Mouse (Mus musculus): ENCODE measurements at regions not wholly inside any gene's neighbourhood (a gene's known extent, or its start where the extent isn't known, plus 50 kb on each side); places are given as distances from the start of the nearest gene placed in this dataset.
"Not testable (repeated sequence)": the region's sequence is repeated elsewhere in the genome, so short reads cannot be mapped to it uniquely, and the experiment has no call there.

DNA sequence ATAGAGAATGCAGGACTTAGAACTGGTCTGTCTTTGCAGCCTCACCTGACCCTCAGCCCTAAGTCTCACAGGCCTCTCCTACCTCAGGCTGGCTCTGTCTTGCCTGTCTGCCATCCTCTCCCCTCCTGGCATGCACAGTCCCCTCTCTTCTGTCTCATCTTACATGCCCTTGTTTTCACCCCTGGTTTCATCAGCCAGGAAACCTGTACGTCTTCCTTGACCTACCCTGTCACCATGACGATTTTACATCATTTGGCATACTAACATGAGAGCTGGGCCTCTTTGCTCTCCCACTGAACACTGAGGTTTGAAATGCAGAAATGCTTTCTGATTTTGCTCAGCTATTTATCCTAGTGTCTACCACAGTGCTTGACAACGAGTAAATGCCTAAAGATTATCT lies 108.0 kb upstream of the Xcl1 start:
- Histone ChIP-seq H3K4me1 (ENCODE audit: control insufficient read depth, insufficient read depth, insufficient read length, low read length) (no peaks in the 10 kb centered on the region), H3K27ac (replicated peaks; ENCODE audit: low read depth, low read length) (no peak overlapping the region), H3K4me3 (ENCODE audit: insufficient read depth, low read depth, low read length) (no peak overlapping the region)

DNA sequence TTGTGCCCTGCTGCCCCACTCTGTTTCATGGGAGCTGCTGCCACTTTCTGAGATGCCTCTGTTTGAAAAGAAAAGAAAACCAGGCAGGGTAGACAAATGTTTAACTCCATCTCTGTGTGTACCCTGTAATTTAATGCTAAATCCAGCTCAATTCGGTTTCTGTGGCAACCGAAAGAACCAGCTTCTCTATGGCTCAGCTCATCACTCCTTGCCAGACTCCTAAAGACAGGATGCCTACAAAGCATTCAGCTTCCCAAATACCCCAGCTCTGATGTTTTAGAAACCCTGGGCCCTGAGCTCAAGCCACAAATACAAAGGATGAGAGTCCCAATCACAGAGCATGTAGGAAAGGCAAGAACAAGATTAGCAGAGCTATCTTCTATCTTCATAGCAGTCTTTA lies 106.8 kb upstream of the Xcl1 start:
- Histone ChIP-seq H3K27ac (replicated peaks; ENCODE audit: low read depth, low read length) (no peak overlapping the region), H3K4me1 (ENCODE audit: control insufficient read depth, insufficient read depth, insufficient read length, low read length) (no peaks in the 10 kb centered on the region)

DNA sequence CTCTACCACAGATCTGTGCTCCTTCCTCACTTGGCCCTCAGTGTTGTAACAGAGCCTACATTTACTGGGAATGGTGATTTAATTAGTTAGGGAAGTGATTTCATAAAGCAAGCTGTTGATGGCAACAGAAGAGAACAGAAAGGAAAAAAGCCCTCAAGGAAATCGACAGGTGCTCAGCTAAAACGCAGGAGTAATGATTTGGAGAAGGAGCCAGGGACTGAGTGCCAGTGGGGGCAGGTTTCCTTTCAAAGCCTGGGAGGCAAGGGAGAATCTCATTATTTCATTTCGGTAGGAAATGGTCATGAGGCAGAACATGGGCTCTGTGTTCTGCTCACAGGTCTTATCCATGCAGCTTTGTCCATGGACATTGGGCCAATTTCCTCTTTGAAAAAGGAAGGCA lies 101.3 kb upstream of the Xcl1 start:
- H3K4me3 ChIP-seq (ENCODE audit: insufficient read depth, low read depth, low read length): no peak overlapping the region
- H3K4me1 ChIP-seq (ENCODE audit: control insufficient read depth, insufficient read depth, insufficient read length, low read length): no peaks in the 10 kb centered on the region
- H3K27ac ChIP-seq (replicated peaks; ENCODE audit: low read depth, low read length): no peak overlapping the region

More for the DNA sequence above, 106.8 kb upstream of the Xcl1 start:
- no peak overlapping the region for H3K4me3 ChIP-seq (ENCODE audit: insufficient read depth, low read depth, low read length)

DNA sequence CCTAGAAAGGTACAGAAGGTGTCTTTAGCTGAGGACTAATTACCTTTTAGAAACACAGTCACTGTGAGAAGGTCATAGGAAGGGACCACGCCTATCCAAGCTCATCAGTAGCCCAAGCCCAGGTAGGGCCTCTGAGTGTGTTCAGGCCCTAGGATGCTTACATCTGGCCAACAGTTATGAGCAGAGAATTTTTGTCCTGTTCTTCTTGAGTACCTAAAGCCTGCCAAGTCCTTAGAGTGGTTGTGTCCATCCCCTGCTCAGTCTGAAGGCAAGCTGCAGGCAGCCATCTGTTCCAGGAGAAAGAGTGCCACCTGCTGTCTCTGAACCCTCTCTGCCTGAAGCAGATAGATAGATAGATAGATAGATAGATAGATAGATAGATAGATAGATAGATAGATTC lies 100.3 kb upstream of the Xcl1 start:
- Histone ChIP-seq H3K4me3 (ENCODE audit: insufficient read depth, low read depth, low read length) (no peak overlapping the region), H3K27ac (replicated peaks; ENCODE audit: low read depth, low read length) (no peak overlapping the region), H3K4me1 (ENCODE audit: control insufficient read depth, insufficient read depth, insufficient read length, low read length) (no peaks in the 10 kb centered on the region)

DNA sequence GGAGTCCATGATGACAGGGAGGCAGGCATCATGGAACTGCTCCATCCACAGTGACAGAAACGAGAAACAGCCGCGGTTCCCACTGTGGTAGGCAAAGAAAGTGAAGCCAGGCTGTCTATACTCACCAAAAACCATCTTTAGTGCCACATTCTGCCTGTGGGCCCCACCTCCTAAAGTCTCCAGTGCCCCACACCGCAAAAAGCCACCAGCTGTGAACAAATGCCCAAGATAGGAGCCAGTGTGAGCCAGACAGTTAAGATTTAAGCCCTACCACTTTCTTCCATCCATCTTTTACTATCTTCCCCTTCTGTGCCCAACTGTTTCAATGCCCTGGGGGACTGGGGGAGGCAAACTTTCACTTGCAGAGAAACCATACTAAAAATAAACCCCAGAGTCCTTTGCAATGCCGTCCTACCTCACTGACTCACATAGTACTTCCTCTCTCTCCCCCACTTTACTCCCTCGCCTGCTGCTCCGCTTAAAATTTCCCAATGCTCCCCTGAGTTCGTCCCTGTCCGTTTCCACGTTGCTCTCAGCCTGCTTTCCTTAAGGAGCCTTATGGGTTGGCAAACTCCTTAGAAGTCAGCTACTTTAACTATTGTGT lies 85.7 kb upstream of the Xcl1 start:
- no peak overlapping the region for H3K4me3 ChIP-seq (ENCODE audit: insufficient read depth, low read depth, low read length)
- no peak overlapping the region for H3K27ac ChIP-seq (replicated peaks; ENCODE audit: low read depth, low read length)
- H3K4me1 ChIP-seq (ENCODE audit: control insufficient read depth, insufficient read depth, insufficient read length, low read length): peaks cover 3% of the 10 kb centered on the region

DNA sequence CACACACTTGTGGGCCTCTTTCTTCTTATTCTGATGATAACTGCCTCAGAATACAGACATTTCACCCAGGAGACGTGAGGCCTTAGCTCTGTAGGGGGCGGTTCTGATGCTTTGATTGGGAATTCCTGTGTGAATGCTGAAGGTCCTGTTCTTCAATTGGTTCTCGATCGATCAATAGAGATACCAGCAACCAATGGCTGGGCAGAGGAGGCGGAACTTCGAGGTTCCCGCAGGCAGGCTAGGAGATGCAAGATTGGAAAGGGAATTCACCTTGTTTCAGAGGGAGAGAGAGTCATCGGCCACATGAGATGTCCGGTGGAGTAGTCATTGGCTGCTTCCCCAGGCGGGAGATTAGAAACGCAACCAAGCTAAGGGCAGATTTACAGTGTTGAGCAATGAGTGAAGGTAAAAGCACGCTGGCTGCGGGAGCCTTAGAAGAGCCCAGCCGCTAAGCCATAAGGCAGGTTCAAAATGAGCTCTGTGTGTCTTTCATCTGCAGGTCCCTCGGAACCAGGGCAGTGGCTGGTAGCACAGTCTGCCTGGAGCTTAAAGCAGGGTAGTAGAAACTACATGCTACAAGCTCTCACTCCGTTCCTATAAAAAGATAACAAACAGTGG lies 83.5 kb upstream of the Xcl1 start:
- Histone ChIP-seq H3K4me3 (ENCODE audit: insufficient read depth, low read depth, low read length) (no peak overlapping the region), H3K27ac (replicated peaks; ENCODE audit: low read depth, low read length) (no peak overlapping the region), H3K4me1 (ENCODE audit: control insufficient read depth, insufficient read depth, insufficient read length, low read length) (peaks cover 3% of the 10 kb centered on the region)

DNA sequence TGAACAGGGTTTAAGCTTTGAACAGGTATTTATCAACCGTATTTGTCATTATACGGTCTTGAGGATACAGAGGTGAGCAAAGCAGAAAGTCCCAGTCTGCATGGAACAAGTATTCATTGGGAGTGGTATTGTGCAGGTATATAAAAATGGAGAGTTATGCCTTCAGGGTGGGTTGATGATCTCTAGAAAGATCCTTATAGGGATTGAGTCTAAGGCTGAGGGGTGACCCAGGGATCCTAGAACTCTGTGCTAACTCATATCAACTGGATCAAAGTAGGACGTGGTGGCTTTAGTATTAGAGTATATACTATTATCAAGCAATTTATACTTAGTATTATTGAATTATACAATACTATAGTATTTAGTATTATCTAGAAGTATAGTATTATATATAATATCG lies 82.9 kb upstream of the Xcl1 start:
- no peak overlapping the region for H3K27ac ChIP-seq (replicated peaks; ENCODE audit: low read depth, low read length)
- H3K4me1 ChIP-seq (ENCODE audit: control insufficient read depth, insufficient read depth, insufficient read length, low read length): peaks cover 3% of the 10 kb centered on the region
- no peak overlapping the region for H3K4me3 ChIP-seq (ENCODE audit: insufficient read depth, low read depth, low read length)

DNA sequence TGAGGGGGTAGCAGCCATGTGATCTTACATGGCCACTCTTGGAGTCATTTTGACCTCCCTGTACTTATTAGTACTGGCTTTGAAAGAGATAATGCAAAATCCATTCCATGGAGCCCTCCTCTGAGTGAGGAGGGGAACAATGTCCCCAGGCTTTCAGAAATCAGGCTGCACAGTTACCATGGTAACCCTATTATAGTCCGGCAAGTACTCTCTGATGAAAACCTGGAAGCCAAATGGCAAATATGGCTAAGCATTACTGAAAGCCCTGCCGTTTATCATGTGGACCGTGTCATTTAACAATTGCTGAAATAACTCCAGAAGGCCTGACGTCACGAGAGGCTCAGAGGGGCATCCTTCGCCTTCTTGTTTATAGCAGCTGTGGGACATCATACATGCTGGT lies 82.5 kb upstream of the Xcl1 start:
- H3K4me1 ChIP-seq (ENCODE audit: control insufficient read depth, insufficient read depth, insufficient read length, low read length): peaks cover 3% of the 10 kb centered on the region
- no peak overlapping the region for H3K4me3 ChIP-seq (ENCODE audit: insufficient read depth, low read depth, low read length)
- no peak overlapping the region for H3K27ac ChIP-seq (replicated peaks; ENCODE audit: low read depth, low read length)

DNA sequence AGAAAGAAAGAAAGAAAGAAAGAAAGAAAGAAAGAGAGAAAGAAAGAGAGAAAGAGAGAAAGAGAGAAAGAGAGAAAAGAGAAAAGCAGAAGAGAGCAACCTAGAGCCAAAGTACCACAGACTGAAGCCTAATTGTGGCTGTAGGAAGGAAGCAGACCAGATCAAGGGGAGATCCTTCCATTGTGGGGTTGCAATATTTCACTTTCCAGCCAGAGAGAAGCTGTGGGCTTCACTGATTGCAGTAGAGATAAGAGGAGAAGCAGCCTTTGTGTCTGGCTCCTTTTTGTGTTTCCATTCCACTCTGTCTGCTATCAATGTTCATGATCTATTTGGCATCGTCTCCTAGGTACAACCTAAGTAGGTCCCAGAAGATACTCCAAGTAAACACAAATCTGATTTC lies 79.0 kb upstream of the Xcl1 start:
- no peaks in the 10 kb centered on the region for H3K4me1 ChIP-seq (ENCODE audit: control insufficient read depth, insufficient read depth, insufficient read length, low read length)
- H3K4me3 ChIP-seq (ENCODE audit: insufficient read depth, low read depth, low read length): no peak overlapping the region
- no peak overlapping the region for H3K27ac ChIP-seq (replicated peaks; ENCODE audit: low read depth, low read length)

DNA sequence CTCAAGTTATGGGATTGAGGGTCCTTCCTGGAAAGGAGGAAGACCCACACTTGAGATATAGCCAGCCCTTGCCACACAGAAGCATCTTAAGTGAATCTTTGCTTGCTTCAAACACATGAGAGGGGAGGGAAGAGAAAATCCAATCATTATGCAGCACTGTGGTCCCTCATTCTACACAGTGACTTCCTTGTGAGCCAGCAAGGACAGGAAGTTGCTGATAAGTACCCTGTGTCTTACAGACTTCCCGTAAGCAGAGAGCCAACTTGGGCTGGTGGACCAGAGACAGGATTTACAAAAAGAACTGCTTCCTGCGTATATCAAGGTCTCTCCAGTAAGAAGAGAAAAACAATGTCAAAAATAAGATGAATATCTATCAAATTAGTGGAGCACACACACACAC lies 78.1 kb upstream of the Xcl1 start:
- Histone ChIP-seq H3K4me3 (ENCODE audit: insufficient read depth, low read depth, low read length) (no peak overlapping the region), H3K27ac (replicated peaks; ENCODE audit: low read depth, low read length) (no peak overlapping the region), H3K4me1 (ENCODE audit: control insufficient read depth, insufficient read depth, insufficient read length, low read length) (no peaks in the 10 kb centered on the region)

DNA sequence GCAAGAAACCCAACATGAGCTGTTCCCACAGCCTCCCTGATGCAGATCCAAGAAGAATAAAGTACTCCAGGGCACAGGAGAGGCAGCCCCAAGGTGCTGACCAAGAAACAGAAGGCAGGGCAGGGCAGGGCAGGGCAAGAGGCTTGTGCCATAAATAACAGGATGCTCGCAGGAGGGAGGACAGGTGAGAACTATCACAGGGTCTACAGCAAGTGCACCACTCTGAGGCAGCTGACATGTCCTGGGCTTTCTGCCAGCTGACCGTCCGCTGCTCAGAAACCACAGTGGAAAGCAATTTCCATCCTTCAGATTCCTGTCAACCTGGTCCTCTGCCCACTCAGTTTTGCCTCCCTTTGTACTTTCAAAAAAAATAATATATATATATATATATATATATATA lies 77.0 kb upstream of the Xcl1 start:
- Histone ChIP-seq H3K4me3 (ENCODE audit: insufficient read depth, low read depth, low read length) (no peak overlapping the region), H3K4me1 (ENCODE audit: control insufficient read depth, insufficient read depth, insufficient read length, low read length) (no peaks in the 10 kb centered on the region), H3K27ac (replicated peaks; ENCODE audit: low read depth, low read length) (no peak overlapping the region)

DNA sequence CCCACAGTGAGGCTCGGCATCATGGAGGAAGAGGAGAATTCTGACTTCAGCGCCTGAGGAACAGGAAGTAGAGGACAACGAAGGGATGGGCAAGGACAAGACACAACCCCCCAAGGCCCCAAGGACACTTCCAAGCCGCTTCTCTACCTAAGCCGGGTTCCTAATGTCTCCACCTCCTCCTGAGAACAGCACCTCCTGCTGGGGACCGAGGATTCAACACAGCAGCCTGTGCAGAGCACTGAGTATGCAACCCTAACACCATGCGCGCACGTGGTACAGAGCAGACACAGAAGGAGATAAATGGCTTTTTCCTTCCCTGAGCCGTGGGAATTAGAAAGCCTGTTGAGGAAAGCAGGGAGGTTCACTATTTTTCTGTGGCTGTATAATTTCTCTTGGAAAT lies 64.2 kb upstream of the Xcl1 start:
- no peak overlapping the region for H3K27ac ChIP-seq (replicated peaks; ENCODE audit: low read depth, low read length)
- no peaks in the 10 kb centered on the region for H3K4me1 ChIP-seq (ENCODE audit: control insufficient read depth, insufficient read depth, insufficient read length, low read length)
- no peak overlapping the region for H3K4me3 ChIP-seq (ENCODE audit: insufficient read depth, low read depth, low read length)

DNA sequence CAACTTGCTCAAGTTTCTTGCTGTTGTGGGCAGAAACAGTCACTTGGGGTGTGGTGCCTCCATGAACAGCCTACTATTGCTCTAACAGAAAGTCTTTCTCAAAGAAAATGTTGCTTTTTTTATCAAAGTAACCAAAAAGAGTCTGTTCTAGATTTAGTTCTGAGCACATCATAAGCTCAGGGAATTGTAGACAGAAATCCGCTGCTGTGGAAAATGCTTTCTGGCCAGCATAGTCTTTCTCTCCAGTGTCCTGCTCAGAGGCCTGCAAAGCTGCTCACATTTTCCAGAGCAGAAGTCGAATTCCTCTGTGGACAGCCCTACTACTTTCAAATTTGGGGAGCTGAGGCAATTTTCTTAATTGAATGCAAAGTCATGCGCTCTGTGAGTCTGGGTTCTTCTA lies 63.3 kb upstream of the Xcl1 start:
- Histone ChIP-seq H3K4me3 (ENCODE audit: insufficient read depth, low read depth, low read length) (no peak overlapping the region), H3K27ac (replicated peaks; ENCODE audit: low read depth, low read length) (no peak overlapping the region), H3K4me1 (ENCODE audit: control insufficient read depth, insufficient read depth, insufficient read length, low read length) (no peaks in the 10 kb centered on the region)

DNA sequence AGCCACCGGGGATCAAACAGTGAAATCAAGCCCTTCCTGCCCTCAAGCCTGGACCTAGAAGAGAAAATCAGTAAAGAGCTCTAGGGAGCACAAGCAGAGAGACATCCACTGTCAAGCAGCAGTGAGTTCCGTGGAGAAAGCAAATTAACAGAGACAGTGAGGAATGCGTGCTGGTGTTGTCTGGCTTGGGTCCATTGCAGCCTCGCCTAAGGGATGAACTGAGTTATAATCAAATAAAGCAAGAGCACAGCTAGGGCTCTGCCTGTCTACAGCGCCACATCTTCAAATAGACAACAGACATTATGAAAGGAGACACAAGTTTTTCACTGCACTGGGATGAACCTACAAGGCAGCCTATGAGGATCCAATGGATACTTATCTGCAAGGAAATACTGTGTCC lies 62.3 kb upstream of the Xcl1 start:
- Histone ChIP-seq H3K4me3 (ENCODE audit: insufficient read depth, low read depth, low read length) (no peak overlapping the region), H3K4me1 (ENCODE audit: control insufficient read depth, insufficient read depth, insufficient read length, low read length) (no peaks in the 10 kb centered on the region), H3K27ac (replicated peaks; ENCODE audit: low read depth, low read length) (no peak overlapping the region)

DNA sequence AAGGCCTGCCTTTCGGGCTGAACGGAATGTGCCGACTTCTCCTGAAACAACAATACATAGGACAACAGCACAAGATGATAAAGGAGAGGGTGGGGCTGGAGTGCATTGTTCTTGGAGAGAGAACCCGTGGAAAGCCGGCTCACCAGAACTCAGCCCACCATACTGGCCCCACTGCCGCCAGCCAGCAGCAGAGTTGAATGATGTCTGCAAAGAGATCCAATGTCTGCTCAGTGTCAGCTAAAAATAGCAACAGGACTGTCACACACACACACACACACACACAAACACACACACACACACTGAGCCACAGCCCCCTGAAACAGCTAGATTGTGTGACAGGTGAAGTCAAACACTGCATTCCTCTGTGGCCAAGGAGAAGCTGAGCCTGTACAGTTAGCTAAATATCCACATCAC lies 58.9 kb upstream of the Xcl1 start:
- Histone ChIP-seq H3K4me1 (ENCODE audit: control insufficient read depth, insufficient read depth, insufficient read length, low read length) (no peaks in the 10 kb centered on the region), H3K27ac (replicated peaks; ENCODE audit: low read depth, low read length) (no peak overlapping the region), H3K4me3 (ENCODE audit: insufficient read depth, low read depth, low read length) (no peak overlapping the region)

DNA sequence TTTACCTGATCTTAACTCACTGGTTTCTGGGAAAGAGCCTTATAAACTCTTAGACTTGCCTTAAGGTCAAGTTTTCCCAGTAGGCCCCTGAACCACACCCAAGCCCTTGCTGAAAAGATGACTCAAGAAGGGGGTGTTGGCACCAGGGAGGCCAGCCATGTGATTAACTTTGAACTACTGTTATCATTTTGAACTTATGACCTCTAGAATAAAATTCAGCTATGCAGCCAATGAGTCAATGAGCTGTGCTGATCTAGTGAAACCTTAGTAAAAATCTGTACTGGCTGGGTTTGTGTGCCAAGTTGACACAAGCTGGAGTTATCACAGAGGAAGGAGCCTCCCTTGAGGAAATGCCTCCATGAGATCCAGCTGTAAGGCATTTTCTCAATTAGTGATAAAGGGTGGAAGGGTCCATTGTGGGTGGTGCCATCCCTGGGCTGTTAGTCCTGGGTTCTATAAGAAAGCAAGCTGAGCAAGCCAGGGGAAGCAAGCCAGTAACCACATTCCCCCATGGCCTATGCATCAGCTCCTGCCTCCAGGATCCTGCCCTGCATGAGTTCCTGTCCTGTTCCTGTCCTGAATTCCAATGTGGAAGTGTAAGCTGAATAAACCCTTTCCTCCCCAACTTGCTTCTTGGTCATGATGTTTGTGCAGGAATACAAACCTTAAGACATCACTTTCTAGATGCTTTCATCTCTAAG lies 58.0 kb upstream of the Xcl1 start:
- not testable (repeated sequence) for H3K4me1 ChIP-seq (ENCODE audit: control insufficient read depth, insufficient read depth, insufficient read length, low read length); H3K27ac ChIP-seq (replicated peaks; ENCODE audit: low read depth, low read length); H3K4me3 ChIP-seq (ENCODE audit: insufficient read depth, low read depth, low read length)

Measured in brown adipose tissue, adult 24 weeks (tissue).